Mouse (Mus musculus) kidney, adult 18-20 months (tissue): ENCODE measurements at regions not wholly inside any gene's neighbourhood (a gene's known extent, or its start where the extent isn't known, plus 50 kb on each side); places are given as distances from the start of the nearest gene placed in this dataset.
A peak's percentile ranks its signal among the peaks of the same experiment; 100 is the strongest.

Experiments used
- DNase-seq: peaks from one replicate; pipeline ENCODE4 v3.0.0; 2021

GRCm38 (mm10) chr10:37314746-37315430, 176.2 kb upstream of the Marcks start:
- DNase-seq: peak; percentile 14

DNA sequence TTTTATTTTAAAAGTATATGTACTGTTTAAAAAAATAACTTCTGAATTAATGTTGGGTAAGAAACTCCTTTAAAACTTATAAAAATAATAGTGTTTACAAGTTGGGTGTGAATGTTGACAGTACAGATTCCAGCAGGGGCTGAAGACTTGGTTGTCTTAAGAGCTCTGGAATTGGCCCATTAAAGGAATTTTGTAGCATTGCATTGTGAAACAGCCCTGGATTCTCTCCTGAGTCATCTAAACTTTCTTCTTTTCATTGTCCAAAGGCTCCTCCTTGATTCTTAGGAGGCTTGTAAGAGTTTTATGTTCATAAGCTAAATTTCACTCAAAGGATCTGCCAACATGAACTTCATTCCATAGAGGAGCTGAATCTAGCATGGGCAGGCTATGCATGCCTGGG, 174.7 kb upstream of the Marcks start:
- no peak for DNase-seq

DNA sequence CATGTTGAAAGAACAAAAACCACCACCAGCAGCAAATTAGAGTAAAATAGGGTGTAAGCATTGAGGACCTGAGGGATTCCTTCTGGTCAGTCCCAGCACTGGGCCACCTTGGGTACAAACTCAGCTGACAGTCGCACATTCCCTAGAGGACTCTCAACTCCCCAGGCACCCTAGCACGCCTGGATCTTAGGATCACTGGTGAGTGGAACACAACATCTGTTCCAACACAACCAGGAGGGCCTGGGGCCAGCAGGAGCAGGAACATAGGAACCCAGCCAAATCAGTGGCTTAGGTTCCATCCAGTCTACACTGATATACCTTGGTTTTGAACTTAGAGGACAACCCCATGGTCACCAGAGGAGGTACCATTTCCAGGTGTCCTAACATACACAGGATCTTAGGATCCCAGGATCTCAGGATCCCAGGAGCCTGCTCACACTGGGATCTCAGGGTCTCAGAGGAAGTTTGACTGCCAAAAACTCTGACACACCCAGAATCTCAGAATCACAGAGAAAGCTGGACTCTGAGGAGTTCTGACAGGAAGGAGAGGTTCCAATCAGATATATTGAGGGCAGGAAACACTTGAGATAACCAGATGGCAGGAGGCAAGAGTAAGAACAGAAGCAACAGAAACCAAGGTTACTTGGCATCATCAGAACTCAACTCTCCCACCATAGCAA, 171.7 kb upstream of the Marcks start:
- no peak for DNase-seq

- DNase-seq: no peak
Observed at GRCm38 (mm10) chr10:37304656-37305055, 165.9 kb upstream of the Marcks start.

DNA sequence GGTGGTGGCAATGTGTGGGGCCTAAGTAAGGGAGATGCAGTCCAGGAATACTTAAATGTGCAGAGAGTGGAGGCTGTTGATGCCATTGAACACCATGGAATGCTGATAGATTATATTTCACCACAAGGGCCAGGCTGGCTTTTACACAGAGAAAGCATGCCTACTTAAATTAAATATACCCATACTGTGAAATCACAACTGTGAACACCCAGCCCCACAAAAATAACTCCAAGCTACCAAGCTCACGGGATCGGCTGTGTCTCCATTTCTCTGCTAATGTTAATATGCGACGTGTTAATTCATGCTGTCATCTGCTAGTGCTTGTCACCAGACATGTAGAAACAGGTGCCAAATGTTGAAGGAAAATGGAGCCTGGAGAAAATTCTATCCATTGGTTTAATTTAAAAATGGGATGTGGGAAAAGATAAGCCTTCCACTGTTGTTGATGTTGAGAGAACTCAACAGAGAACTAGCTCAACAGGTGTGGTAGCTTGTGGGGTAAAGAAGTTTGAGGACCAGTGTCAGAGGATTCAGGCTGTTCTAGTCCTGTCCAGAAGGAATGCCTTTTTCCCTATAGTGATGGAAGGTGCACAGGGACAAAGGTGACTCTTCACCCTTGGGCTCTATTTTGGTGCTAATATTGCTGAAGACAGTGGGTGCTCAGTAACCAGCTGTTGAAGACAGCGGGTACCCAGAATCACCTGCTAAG, 161.6 kb upstream of the Marcks start:
- DNase-seq: no peak

DNA sequence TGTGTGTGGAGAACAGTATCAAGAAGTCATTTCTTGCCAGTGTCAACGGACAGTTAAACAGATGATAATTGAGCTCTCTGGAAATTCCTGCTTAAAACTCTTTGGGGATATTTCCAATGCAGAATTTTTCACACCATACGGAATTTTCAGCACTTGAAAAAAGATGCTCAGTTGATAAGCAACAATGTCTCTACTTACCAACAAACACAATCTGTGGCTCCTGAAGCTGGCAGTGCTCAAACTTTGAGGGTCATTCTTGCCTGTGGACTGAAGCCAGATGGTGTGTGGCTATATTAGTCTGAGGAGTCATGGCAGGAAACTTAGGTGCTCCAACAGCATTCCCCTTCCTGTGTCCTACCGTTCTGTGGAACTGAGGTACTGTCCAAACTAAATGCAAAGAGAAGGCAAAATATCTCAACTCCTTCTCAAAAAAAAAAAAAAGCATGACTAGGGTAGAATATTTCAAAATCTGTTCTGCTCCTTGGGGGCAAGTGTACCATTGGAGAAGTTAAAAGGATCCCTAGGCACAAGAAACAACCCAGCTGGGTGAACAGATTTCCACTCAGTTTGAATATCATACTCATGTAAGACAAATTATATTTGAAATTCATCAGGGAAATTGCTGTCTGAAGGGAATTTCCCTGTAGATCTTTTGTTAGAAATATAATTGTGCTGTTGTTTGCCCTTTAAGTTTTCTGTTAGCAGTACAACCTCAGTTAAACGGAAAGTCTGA, 160.1 kb upstream of the Marcks start:
- no peak for DNase-seq

DNA sequence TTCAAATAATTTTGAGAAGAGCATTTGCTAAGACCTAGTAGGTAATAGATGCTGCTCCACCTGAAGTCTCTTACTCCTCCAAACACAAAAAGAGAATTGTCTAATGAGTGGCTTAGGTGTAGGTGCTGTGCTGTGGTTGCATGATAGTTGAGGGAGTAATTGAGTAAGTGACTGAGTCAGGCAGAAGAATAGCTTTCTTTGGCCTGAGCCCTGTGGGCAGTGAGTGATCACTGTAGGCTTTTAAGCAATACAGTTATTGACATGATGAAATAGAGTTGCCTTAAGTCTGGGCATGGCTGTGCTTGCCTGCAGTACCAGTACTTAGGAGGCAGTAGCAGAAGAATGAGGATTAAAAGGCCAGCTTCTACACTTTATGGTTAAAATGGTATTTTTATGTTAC, 155.5 kb upstream of the Marcks start:
- no peak for DNase-seq

DNA sequence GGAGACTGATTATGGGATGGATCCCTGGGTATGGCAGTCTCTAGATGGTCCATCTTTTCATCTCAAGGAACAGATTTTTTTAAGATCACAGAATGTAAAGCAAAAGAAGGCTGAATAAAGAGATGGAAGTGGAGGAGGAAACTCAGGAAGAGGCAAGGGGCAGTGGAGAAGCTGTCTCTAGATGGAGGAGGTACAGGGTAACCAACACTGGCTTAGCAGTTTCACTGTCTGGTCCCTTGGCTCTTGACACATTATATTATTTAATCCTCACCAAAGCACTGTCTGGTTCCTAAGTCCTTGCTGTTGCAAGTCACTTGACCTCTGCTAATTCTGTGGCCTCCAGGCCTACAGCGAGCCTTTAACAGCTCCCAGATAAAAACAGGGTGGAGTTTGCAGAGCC, 154.6 kb upstream of the Marcks start:
- DNase-seq: no peak

DNA sequence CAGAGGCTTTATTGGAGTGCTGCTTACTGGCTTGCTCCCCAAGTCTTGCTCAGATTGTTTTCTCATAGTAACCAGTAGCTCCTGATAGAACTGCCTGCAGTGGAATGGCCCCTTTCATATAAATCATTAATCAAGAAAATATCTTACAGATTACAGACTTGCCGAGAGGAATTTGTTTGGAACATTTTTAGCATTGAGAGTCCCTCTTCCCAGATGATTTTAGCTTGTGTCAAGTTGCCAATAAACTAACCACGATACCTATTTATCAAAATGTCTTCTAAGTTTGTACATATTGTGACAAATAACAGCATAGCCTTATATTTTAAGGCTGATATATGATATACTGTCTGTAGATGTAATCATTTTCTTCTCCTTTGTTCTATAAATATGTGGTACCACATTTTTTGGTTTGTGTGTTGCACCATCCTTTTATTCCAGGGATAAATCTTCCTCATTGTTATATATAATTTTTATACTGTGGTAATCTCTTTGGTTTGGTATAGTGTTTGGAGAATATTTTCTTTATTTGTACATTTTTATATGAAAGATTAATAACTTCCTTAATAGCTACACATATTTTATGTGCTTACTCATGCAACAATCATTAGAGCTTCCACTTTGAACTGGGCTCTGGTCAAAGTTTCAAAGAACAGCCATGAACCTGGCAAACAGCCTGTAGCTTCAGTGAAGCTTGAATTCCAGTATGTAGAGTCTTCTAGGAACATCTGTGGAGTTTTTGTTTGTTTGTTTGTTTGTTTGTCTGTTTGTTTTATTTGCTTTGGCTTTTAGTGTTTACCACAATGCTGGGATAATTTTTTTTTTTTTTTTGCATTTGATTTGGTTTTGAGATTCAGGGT, 153.1 kb upstream of the Marcks start:
- no peak for DNase-seq

DNA sequence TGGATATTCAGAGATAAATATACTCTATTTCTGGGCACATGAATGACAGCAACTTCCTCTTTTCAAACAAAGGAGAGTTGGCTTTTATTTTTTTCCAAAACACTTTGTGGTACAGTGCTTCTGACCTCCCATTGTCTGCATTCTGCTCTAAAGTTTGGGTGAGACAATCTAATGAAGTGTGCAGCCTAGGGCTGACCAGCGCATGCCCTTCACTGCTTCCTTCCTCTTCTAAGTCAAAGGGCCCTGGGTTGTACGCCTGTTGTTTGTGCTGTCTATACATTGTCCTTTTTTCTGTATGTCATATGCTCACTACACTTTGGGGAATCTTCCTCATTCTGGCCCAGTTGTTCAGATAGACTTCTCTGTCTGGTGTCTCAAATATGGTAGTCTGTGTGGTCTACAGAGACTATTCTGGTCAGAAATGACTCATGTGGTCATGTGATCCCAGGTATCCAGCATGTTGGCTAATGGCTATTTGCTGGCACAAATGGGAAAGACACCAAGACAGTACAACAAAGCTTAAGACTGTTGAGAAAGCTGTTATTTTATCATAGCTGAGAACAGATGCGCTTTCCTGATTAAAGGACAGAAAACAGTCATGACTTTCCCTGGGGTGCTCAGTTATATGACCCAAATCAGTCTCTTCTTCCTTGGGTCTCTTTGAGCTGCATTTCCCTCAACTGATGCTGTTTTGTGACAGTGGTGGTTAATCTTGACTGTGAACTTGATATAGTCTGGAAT, 151.4 kb upstream of the Marcks start:
- DNase-seq: no peak

DNA sequence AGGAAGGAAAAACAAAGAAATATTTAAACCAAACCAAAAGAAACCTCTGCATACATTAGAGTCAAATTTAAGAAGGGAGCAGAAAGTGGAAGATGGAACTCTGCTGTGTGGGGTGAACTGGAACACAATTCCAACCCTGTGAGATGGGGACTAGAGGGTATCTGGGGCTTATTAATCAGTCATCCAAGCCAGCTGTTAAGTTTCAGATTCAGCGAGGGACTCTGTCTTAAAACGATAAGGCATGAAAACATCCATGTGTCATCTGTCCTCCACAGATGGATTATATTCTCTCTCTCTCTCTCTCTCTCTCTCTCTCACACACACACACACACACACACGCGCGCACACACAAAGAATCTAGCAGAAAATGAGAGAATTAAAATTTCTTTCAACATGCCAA, 147.6 kb upstream of the Marcks start:
- no peak for DNase-seq

- DNase-seq: no peak
Observed at GRCm38 (mm10) chr10:37282951-37283350, 144.2 kb upstream of the Marcks start.

DNA sequence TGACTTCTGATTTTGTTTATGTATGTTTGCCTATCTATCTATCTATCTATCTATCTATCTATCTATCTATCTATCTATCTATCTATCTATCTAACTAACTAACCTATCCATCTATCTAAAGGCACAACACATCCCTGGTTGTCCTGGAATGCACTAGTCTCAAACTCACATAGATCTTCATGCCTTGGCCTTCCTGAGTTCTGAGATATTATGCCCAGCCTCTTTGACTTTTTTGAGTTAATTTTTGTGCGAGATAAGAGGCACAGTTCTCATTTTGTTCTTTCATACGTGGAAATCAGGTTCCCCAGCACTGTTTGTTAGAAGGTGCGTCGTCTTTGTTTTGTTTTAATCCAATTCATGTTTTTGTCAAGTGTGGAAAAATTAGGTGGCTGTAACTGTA, 142.1 kb upstream of the Marcks start:
- no peak for DNase-seq

- no peak for DNase-seq
Observed at GRCm38 (mm10) chr10:37280150-37280820, 141.6 kb upstream of the Marcks start.

GRCm38 (mm10) chr10:37279316-37279715, 140.6 kb upstream of the Marcks start:
- DNase-seq: no peak

DNA sequence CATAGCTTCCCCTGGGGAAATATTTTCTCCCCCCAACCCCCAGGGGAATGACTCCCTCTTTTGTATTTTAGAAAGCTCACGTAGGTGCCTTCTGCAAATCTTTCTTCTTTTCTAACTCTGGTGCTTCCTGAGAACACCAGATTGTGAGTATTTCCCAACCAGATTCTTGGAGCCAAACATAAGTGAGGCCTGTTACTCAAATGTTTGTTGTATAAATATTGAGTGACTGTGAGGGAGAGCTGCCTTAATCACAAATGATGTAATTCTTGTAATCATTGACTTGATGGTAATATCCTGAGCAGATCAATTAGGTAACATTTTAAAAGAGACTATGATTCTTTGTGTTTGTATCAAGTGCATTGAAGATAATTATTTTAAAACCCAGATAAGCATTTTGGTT, 137.1 kb upstream of the Marcks start:
- no peak for DNase-seq

DNA sequence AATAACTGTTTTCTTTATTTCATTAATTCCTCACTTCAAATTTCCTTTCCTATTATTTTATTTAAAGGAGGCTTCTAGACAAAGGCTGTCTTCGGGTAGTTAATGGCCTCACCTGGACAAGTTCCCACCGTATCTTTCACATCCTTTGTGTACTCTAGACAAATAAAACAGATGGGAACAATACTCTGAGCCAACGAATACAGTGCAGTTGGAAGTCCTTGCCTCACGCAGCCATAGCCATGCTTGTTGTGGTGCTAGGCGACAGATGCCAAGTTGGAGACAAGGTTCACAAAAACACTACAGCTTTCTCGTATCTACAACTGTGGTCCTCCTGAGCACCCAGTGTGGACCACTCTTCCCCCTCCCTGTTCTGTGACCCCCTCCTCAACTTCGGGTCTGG, 136.6 kb upstream of the Marcks start:
- no peak for DNase-seq

- no peak for DNase-seq
Observed at GRCm38 (mm10) chr10:37271967-37272366, 133.2 kb upstream of the Marcks start.

DNA sequence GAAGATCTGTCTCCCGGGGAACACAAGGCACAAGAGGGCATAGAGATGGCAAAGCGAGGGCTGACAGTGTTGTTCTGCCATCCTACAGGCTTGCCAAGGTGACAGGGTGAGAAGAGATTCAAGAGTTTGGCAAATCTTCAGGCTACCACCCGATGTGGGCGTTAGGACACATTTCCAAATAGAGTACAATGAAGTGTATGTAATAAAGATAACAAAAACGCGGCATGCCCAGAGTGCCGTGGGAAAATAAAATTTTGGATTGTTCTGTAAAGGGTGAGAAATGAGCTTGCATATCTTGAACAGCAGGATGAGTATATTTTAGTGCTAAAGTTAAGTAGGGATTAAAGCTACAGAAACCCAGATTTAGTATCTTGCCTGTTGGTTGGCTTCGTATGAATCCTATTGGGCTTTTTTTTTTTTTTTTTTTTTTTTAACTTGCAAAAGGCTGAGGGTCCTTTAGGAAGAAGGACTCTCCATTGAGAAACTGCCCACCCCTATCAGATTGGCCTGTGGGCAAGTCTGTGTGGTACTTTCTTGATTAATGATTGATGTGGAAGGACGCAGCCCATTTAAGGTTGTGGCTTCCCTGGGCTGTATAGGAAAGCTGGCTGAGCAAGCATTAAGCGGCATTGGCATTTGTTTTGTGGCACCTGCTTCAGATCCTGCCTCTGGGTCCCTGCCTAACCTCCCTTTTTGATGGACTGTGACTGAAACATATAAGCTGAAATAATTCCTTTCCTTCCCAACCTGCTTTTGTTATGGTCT, 131.7 kb upstream of the Marcks start:
- no peak for DNase-seq

DNA sequence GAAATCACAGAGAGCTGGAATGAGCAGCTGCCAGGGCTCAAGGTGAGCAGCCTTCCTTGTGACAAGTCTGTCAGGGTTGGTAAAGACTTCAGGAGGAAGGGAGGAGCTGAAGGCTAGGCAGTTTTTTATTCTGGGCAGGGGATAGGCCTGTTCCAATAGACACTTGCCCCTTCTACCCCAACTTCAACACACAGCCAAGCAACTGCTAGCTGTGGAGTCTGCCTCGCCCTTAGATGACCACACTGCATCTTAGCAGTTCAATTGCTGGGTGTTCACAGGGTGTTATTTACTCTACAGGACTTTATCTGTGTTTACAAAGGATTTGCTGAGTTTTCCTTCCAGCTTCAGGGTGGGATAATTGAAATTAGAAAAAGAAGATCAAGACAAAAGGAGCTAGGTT, 128.2 kb upstream of the Marcks start:
- DNase-seq: no peak
